Mouse (Mus musculus) brain, embryonic 14.5 days (tissue): Measurements from ENCODE around the gene Ncapg2. TPM values are rescaled to one million over a fixed set of nuclear protein-coding genes. Genes with fewer than 3 reads are reported as not detected.

Experiments used
- DNase-seq: peaks from one replicate; pipeline ENCODE4 v3.0.0-alpha.2; 2011; ENCODE audit warnings: low read depth
- CTCF ChIP-seq: fragments of 200-500 bp; IDR thresholded peaks from 2 replicates; pipeline ENCODE4 v1.5.1; 2012; ENCODE audit warnings: inconsistent platforms, mild to moderate bottlenecking, moderate library complexity, borderline replicate concordance; ENCODE audit not compliant: insufficient read depth, insufficient read length; ENCODE audit errors: extremely low read depth
- POLR2A ChIP-seq: fragments of 200-500 bp; IDR thresholded peaks from 2 replicates; pipeline ENCODE4 v1.6.1; 2012; ENCODE audit warnings: mild to moderate bottlenecking, inconsistent platforms, borderline replicate concordance; ENCODE audit not compliant: poor library complexity, insufficient read depth, insufficient read length, severe bottlenecking; ENCODE audit errors: extremely low read depth
- polyA plus RNA-seq: library from polyadenylated mRNA; depleted of rRNA; stranded (reverse); fragments of >200 nt; gene quantifications from 2 replicates; pipeline ENCODE4 v1.2.3, GENCODE M21; 2012

Ncapg2 gene
- polyA plus RNA-seq, 1 experiment = 10.3 TPM

DNA sequence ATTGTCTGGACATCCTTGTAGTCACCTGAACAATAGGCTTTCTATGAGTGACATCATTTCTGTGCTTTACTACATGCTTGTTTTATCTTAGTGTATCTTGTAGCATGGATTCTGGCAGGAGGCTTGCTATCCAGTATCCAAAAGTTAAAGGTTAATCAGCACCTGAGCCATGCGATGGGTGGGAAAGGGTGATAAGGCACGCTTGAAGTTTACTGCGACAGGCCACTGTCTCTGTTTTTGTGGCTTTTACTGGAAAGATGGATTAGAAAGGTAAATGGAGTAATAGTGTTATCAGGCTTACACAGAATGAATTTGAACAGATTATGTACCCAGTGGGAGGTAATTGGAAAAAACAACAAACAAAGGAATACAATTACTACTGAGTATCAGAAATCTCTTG, 37.0 kb downstream of the Ncapg2 start:
- TF ChIP-seq CTCF = no peak
- no peak for TF ChIP-seq POLR2A
- no peak for DNase-seq

DNA sequence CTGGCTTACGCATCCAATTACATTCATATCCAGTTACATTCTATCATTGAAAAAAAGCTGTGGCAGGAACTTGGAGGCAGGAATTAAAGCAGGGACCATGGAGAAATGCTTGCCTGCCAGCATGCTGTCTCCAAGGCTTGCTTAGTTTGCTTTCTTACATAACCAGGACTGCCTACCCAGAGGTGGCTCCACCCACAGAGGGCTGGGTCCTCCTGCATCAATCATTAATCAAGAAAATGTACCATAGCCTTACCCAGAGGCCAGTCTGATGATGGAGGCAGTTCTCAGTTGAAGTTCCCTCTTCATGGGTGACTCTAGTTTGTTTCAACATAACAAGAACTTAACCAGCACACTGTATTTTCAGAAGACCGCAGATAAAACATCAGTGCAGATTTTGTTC, 44.3 kb downstream of the Ncapg2 start:
- no peak for DNase-seq
- TF ChIP-seq CTCF (no peak), POLR2A (no peak)

DNA sequence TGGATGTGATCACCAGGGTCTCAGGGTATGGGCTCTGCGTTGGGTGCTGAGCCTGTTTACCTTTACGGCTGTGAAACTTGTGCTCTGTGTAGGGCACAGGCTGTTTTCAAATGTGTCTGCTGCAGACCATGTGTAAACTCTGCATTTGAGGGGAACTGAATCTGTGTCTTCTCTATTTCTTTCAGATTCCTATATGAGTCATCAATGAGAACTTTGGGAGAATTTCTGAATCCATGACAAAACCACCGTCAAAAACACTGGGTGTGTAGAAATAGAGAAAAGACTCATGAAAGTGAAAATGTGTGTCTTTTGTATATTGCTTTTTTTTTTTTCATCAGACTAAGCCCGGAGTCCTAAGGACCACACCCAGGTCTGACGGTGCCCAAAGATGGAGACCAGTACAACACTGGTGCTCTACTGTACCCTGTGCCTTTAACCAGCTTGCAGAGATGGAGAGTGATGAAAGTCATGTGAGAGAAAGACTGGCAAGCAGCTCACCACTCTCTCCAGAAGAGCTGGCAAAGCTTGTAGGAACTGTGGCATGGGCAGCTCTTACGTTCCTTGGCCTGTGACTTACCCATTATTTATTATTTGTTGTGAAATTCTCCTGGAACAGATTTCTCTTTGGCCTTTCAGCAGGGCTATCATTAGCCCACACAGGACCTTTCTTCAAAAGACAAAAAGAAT, 55.3 kb downstream of the Ncapg2 start:
- no peak for DNase-seq
- TF ChIP-seq POLR2A (no peak), CTCF (no peak)

DNA sequence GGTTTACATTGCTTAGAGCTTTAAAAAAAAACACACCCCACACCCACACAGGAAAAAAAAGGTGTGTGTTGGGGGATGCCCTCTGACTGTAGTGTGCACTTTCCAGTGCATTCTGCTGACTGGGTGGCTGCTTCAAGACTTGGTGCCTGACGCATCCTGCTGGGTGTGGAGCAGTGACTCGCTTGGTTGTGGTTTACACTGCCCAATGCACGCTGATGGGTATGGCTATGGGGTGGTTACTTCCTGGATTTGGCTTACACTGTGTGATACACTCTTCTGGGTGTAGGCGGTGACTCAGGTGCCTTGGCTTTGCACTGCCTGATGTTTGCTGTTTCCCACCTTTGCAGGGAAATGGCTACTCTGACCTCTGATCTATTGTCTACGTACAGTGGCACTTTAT, 61.8 kb downstream of the Ncapg2 start:
- TF ChIP-seq POLR2A = no peak
- TF ChIP-seq CTCF = no peak
- no peak for DNase-seq

DNA sequence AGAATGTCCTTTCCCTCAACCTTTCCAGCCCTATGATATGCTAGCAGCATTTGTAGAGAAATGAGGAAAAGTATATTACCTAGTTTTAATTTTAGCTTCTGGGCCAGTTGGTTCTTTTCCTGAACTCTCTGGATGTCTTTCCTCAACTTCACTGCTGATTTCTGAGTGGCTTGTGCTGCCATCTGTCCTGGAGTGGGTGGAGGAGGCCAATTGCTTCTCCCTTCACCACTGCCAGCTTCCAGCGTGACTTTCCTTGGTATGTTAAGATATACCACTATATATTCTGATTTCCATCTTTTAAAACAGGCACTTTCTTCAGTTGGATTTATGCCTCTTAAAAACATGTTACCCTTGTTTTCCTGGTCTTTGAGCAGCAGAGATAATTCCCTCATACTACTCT, 63.1 kb downstream of the Ncapg2 start:
- no peak for DNase-seq
- no peak for TF ChIP-seq CTCF
- TF ChIP-seq POLR2A = no peak

DNA sequence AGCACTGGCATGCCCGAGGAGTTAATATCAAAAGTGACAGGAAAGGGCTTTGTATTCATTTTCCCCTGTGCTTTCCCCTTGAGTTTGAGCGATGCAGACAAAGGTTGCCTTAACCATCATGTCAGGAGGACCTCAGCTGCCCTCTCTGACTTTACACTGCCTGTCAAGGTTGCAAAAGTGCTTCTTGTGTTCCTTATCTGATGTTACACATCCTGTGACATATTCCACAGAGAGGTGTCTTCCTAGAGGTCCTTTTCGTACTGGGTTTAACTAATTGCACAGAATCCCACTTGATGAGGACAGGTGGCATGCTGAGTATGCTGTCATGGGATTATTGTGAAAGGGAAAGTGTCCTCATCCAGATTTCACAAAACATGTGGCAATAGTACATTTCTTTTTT, 63.9 kb downstream of the Ncapg2 start:
- TF ChIP-seq CTCF (no peak), POLR2A (no peak)
- no peak for DNase-seq

DNA sequence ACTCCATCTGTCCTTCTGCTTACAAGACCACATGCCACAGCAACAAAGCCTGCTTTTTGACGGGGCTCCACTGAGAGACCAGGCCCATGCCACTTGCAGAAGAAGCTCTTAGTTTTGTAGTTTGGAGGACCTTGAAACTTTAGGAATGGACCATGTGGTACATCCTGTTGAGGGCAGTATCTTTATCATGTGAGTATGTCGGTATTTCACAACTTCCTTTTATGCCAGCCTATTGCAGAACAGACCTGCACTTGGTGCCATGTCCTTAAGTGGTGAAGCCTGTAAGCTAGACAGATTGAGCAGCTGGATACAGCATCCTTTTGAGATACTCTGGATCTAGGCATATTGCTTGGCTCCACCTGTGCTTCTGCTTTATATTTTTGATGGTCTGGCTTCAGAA, 68.1 kb downstream of the Ncapg2 start:
- DNase-seq = no peak

DNA sequence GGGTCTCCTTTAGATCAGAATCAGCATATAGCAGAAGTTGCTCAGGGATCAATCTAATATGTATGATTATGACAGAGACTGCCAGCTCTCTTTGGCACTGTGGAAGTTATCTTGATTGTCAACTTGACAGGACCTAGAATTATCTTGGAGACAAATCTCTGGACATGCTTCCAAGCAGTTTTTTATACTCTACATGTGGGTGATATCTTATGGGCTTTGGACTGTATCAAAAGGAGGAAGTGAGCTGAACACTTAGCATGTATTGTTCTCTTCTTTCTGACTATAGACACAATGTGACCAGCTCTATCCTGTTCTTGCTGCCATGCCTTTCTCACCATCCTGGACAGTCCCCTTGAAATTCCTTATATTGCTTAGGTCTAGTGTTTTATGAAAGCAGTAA, 68.6 kb downstream of the Ncapg2 start:
- DNase-seq = no peak

More for the DNA sequence above, 68.1 kb downstream of the Ncapg2 start:
- TF ChIP-seq POLR2A = no peak

DNA sequence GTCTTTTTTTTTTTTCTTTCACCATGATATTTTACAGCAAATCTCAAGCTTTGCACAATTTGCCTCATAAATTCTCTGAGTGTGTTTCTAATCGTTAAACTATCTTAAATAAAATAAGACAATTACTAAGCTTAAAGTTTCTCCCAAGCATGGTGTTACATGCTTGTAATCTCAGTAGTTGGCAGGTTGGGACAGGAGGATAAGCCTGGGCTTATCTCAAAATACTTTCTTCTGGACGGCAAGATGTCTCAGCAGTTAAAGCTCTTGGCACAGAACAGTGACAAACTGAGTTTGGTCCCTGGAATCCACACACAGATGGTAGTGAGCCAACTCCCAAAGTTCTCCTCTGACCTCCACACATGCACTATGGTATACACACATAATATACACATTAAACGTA, 69.5 kb downstream of the Ncapg2 start:
- DNase-seq = no peak
- no peak for TF ChIP-seq POLR2A
- no peak for TF ChIP-seq CTCF

More for the DNA sequence above, 68.6 kb downstream of the Ncapg2 start:
- TF ChIP-seq CTCF (no peak), POLR2A (no peak)

DNA sequence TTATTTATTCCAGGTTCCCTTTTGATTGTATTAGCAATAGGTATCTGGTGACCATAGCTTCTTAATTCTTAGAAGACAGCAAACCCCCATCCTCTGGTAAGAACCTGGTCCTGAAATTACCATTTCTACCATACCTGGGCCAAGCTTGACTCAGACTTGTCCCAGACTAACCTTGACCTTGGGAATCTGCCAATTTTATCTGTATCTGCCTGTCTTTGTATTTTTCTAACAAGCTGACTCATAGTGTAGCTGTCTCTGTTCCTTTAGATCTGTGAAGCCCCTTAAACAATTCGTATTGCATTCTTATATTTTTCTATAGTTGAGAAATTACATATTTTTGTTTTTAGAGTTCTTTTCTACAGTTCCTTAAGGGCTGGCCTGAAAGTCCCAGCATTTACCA, 73.6 kb downstream of the Ncapg2 start:
- DNase-seq = no peak
- TF ChIP-seq CTCF (no peak), POLR2A (no peak)

DNA sequence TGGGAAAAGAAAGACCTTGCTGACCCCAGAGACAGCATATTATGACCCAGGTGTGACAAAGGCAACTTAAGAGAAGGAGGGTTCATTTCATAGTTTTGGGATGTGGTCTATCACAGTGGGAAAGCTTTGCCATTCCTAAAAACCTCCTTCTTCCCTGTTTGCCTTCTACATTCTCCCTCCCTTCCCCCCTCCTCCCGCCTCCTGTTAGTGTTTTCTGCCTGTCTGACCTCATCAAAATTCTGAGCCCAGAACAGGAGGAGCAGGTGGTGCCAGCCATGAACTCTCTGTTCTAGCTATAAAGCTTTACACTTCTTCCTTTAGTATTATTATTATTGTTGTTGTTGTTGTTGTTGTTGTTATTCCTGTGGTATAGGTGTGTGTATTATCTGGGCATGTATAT, 76.7 kb downstream of the Ncapg2 start:
- TF ChIP-seq POLR2A = no peak
- no peak for TF ChIP-seq CTCF
- DNase-seq = no peak

DNA sequence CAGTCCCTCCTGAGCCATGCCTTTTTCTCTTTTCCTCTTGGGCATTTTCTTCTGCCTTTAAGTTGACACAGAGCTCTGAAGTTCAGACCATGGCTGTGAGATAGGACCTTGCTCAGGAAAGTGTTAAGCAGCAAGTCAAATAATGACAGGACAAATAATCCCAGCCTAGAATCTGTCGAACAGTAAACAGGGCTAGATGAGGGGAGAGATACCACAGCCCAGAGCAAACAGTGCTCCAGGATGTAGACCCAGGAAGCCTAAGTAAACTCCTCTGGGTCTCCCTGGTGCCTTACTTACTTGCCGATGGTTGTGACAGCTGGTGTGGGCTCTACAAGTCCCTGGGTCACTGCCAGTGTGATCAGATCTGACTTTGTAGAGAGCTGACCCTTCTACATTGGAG, 78.4 kb downstream of the Ncapg2 start:
- TF ChIP-seq CTCF (no peak), POLR2A (no peak)
- no peak for DNase-seq

DNA sequence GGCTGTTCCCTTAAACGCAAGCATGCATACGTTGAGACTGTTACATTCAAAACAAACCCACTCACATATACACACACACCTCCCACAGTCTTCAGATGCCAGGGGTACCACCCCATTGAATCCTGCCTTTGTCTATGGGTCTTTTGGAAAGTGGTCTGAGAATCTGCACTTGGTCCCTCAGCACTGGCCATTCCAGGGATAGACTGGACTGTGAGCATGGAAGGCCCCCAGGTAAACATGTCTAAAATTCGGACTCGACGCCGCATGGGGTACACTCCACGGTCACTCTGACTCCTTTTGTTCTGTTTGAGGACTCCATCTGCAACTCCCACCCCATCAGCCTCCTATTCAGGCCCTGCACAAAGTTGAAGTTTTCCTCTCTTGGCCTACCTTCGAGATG, 79.8 kb downstream of the Ncapg2 start:
- TF ChIP-seq POLR2A (no peak), CTCF (no peak)
- no peak for DNase-seq
